Mouse (Mus musculus) T-helper 2 cell (primary cell): ENCODE data around the gene Rbpj.

Experiments
- in situ Hi-C: fragments of 300-600 bp; cut with MboI, MseI; formaldehyde crosslinking; loops from one replicate; pipeline ENCODE4 v1.15.1; 2025; ENCODE audit warnings: high pct_unique_total_duplicates

Rbpj gene

GRCm38 (mm10) chr5:53663665-53664064 is 197.7 kb downstream of the Rbpj start:
- in situ Hi-C loops: no loop called here

- in situ Hi-C loops: loop anchor here (5.0 kb wide), 1 partner anchor 346 kb away; no protein-coding TSS in a partner anchor
These were observed 202.1 kb downstream of the Rbpj start for GRCm38 (mm10) chr5:53668021-53668420.

GRCm38 (mm10) chr5:53670321-53670938 is 204.5 kb downstream of the Rbpj start:
- in situ Hi-C loops: loop anchor here (10.0 kb wide), 1 partner anchor 444 kb away; no protein-coding TSS in a partner anchor

- in situ Hi-C loops: loop anchor here (10.0 kb wide), 1 partner anchor 443 kb away; no protein-coding TSS in a partner anchor
These were observed 205.6 kb downstream of the Rbpj start for GRCm38 (mm10) chr5:53671507-53671906.

DNA sequence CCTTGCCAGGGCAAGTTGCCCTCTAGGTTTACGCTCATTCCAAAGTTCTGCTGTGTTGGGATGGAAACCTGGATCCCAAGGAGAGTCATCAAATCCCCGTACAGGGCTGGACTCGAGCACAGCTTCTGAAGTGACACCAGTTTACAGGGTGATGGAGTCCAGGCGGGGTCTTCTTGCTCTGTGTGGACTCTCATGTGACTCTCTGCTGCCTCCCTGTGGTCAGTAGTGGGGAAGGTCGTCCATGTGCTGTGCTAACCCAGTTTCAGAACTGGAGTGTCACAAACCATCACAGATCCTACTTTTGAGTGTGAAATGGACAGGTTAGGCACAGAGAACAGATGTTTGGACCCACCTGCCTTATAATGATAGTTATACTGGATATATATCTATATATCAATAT is 206.4 kb downstream of the Rbpj start:
- in situ Hi-C loops: loop anchor here (10.0 kb wide), 1 partner anchor 442 kb away; no protein-coding TSS in a partner anchor

DNA sequence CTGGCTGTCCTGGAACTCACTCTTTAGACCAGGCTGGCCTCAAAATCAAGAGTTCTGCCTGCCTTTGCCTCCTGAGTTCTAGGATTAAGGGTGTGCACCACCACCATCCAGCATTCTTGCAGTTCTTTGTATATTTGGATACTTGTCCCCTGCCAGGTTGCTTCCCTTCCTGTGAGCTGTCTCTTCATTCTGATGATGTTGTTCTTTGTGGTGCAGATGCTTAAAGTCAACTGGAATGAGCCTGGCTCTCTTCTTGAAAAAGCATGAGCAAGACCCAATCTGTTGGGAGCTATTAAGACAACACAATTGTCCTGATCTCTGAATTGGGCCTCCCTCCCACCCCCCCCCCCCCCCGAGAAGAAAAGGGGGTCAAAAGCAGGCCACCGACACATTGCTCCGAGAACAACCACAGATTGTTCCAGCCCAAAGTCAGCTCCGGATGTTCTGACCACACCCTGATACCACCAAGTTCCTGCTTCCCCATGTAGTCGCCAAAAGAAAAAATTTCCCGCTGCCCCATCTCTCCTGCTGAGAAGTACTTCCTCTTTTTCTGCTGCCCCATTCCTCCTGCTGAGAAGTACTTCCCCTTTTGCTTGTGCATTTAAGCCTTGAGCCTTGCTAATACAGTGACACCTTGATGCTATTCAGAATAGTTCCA is 207.7 kb downstream of the Rbpj start:
- in situ Hi-C loops: loop anchor here (10.0 kb wide), 1 partner anchor 441 kb away; no protein-coding TSS in a partner anchor

DNA sequence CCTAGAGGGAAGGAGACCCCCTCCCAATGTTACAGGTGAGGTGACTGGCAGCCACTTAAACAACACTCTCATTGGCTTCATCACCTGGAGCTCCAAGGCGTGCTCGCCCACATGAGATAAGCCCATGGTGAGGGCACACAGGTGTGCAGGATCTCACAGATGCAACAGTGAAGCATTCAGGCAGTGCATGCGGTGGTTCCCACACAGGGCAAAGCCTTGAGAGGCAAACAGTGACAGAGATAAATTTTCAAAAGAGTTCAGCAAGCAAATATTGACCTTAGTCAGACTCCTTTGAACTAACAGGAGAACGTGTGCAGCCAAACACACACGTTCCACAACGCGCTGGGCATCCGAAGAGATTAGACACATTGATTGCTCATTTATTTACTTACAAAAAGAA is 210.7 kb downstream of the Rbpj start:
- in situ Hi-C loops: loop anchor here (10.0 kb wide), 1 partner anchor 438 kb away; no protein-coding TSS in a partner anchor

DNA sequence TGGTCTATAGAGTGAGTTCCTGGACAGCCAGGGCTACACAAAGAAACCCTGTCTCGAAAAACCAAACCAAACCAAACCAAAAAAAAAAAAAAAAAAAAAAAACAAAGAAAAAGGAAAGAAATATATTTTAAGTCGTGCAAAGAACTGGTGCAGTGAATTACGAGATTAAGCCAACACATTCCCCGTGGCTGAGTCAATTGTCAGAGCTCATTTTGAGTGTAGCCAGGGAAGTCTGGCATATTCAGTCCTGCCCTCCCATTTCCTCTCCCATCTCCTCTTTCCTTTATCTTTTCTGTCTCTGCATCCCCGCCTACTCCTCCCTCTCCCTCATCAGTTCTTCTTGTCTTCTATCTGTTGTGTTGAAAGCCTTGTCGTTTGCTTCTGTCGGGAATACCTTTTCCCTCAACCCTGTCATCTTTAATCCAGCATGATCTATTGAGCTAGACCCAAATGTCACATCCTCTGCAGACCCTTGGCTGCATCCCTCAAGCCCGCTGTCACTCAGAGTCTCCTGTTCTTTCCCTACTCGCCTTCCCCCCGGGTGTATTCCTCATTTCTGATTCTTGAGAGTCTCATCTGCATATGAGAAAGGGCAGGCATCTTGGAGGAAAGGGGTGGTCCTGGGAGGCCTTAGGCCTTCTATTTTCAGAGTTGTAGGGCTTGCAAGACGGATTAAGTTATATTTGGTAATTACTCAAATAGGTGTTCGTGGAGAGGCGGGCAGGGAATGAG is 212.2 kb downstream of the Rbpj start:
- in situ Hi-C loops: loop anchor here (10.0 kb wide), 1 partner anchor 437 kb away; no protein-coding TSS in a partner anchor

DNA sequence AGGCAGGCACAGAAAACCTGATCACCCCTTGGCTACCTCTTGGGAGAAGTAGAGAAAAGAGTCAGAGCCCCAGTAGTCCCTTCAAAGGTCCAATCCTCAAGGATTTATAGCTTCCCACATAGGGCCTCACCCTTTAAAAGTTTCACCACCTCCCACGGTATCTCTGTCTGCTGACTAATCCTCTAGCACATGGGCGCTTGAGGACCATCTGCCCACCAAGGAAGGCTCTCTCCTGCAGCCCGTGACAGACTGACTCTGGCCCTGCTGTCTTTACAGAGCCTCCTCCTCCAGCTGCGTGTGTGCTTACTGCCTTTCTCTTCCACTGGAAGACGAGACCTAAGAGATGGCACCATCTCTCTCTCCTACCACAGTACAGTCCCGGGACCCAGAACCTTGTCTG is 213.7 kb downstream of the Rbpj start:
- in situ Hi-C loops: loop anchor here (10.0 kb wide), 1 partner anchor 435 kb away; no protein-coding TSS in a partner anchor

DNA sequence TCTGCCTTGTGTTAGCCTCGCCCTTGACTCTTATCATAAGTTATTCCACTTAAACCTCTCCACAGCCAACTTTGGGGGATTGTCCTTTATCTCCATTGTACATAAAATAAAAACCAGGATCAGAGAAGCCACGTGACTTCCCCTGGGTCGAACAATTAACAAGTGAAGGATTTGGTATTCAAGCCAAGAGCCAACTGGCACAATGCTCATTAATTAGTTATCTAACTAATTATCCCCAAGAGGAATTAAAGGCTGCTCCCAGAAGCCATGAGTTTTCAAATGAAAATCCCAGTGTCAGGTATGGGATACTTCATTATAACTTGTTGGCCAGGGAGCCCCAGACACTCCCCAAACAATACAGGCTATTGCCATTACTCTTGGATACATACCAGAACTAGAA is 218.0 kb downstream of the Rbpj start:
- in situ Hi-C loops: no loop called here

- in situ Hi-C loops: no loop called here
These were observed 218.5 kb downstream of the Rbpj start for GRCm38 (mm10) chr5:53684417-53684816.

- in situ Hi-C loops: no loop called here
These were observed 219.7 kb downstream of the Rbpj start for GRCm38 (mm10) chr5:53685623-53686022.

- in situ Hi-C loops: no loop called here
These were observed 220.4 kb downstream of the Rbpj start for GRCm38 (mm10) chr5:53686379-53686778.

GRCm38 (mm10) chr5:53688326-53688725 is 222.4 kb downstream of the Rbpj start:
- in situ Hi-C loops: no loop called here

DNA sequence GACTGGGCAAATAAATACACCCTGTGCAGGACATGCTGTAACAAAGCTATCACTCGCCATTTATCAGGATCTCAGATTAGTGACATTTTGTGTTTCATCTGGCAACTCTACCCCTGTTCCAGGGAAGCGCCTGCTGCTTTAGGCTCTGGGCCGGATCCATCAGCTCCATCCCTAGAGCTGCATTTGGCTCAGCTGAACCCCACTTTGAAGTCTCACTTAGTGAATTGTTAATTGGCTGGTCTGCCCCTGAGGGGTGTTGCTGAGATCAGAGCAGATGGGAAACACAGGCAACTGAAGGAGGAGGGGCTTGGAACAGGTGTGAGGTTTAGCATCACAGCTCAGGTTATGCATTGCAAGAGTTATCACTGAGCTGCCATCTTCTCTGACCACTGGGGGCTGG is 225.6 kb downstream of the Rbpj start:
- in situ Hi-C loops: no loop called here

DNA sequence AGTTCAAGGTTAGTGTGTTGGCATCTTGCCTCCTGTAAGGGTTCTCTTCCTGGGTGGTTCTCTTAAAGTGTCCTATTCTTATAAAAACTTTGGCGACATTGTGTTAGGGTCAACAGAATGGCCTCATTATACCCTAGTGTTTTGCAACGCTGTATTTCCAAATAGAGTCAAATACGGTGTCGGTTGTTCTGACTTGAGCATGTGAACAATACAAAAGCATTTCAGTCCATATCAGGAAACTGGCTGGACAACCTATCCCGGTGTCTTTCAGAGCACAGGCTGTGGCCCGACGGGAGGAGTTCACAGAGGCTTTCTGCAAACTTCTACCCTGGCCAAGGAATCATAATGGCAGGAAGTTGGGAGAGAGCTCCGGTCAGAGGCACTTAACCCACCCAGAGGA is 226.1 kb downstream of the Rbpj start:
- in situ Hi-C loops: no loop called here

GRCm38 (mm10) chr5:53692662-53693061 is 226.7 kb downstream of the Rbpj start:
- in situ Hi-C loops: no loop called here

GRCm38 (mm10) chr5:53696701-53697100 is 230.7 kb downstream of the Rbpj start:
- in situ Hi-C loops: no loop called here

- in situ Hi-C loops: no loop called here
These were observed 231.8 kb downstream of the Rbpj start for GRCm38 (mm10) chr5:53697794-53698193.

GRCm38 (mm10) chr5:53702686-53703085 is 236.7 kb downstream of the Rbpj start:
- in situ Hi-C loops: no loop called here
